Mouse (Mus musculus) CD4-positive, CD25-positive, alpha-beta regulatory T cell, adult 9 weeks (primary cell): ENCODE data around the gene Gprin1. TPM values are rescaled to one million over a fixed set of nuclear protein-coding genes. Genes with fewer than 3 reads are reported as not detected.

Experiments used
- polyA plus RNA-seq: library from polyadenylated mRNA; unstranded; fragments of 100-300 nt; shearing (Covaris generic); gene quantifications from one replicate; pipeline ENCODE4 v1.2.1, GENCODE M21; 2017

Gene Gprin1
- polyA plus RNA-seq, result not detected

DNA sequence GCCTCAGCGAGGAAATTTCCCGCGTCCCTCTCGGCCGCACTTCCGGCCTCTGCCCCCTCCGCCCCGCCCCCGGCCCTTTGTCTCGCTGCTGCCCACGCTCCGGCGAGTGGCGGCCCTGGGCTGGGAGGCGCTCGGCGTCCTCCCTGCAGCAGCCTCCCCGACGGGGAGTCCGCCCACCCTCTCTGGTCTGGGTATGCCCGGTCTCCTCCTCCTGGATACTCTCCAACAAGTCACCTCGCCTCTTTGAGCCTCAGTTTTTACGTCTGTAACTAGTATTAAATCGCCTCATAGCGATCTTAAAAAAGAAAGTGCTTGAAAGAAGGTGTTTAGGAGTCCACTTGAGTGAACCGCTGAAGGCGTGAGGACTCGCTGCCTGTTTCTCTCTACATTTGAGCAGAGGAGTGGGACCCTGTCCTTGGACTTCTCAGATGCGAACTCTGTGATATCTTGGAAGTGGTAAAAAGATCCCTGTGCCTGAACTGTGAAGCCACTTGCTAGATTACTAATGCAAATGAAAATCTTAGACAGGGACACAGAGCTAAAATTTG lies at the start of gene Gprin1:
Gene Gprin1, minus strand, starts transcription at position 11 of the 548 bp plus-strand sequence.

GRCm38 (mm10) chr13:54788740-54789560 lies 39.3 kb upstream of the Gprin1 start, which contains the start of gene Tspan17:
TSS of gene Tspan17 (plus strand) at chr13:54789377.

DNA sequence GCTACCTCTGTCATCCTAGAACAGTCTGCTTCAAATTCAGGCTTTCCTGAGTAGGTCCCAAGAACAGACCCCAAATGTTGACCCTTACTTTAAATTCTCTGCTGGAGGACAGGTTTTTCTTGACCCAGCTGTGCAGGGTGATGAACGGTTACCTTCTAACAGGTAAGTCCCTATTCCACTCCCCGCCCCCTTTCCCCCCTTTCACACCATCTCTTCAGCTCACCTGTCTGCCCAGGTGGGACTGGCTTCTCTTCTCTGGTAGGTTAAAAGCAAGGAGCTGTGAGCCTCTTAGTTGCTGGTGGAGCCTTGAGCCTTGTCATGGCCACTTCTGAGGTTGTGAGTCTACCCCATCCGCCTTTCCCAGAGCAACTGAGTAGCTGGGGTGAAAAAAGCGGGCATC lies 34.0 kb upstream of the Gprin1 start, which contains the start of gene Eif4e1b:
Gene Eif4e1b, plus strand, starts transcription at position 301 of the 400 bp plus-strand sequence.

DNA sequence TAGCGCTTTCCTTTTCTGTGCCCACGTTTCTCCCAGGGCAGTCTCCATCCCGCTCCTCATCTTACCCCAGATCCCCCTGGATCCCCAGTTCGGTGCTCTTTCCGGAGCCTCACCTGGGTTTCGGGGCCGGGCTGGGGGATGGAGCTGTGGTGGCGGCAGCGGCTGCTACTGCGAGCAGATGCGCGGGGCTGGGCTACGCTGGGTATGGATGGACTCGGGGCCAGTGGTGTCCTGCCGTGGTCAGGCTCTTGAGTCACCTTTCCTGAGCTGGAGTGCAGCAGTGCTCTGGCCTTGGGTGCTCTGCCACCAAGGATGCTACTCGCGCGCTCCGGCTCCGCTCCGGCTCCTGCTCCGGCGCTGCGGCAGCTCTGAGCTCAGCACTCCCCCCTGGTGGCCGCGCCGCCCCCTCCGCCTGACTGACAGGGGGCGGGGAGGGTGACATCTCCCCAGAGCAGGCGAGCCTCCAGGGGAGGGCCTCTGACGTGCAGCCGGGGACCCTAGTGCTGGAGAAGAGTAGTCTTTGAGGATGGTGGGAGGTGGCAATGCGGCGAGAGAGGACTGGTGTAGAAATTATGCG lies 16.6 kb upstream of the Gprin1 start, which contains the start of gene Sncb:
Gene Sncb, minus strand, starts transcription at position 404 of the 577 bp plus-strand sequence.

DNA sequence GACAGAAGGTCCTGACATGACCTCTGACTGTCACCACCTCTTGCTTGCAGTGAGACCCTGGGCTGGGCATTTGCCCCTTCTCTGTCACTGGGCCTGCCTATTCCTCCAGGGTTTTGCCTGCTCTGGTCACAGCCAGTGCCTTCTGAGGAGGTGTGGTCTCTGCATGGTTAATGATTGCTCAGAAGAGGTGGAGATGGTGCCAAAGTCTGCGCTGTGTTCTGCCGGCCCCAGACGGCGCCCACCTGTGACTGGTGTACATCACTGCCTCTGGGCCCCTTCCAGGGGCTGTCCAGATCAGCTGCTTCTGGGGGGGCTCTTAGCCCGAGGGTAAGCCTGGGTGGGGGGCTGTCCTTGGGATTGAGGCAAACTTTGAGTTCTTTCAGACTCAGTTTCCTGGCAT lies 48.4 kb downstream of the Gprin1 start, which contains the start of gene Cdhr2:
Gene Cdhr2, plus strand, starts transcription at position 219 of the 400 bp plus-strand sequence.

GRCm38 (mm10) chr13:54693558-54694347 lies 55.9 kb downstream of the Gprin1 start, which contains the start of gene Rnf44:
TSS of gene Rnf44 (minus strand) at chr13:54693907.

Other genes with a start within 250 kb of the Gprin1 start
- gene Simc1, start 246.1 kb downstream of the Gprin1 start, polyA plus RNA-seq, result 8.8 TPM
- 84.2 TPM for gene 4833439L19Rik, start 184.4 kb downstream of the Gprin1 start, polyA plus RNA-seq
- 6.6 TPM for gene Arl10, start 174.9 kb downstream of the Gprin1 start, polyA plus RNA-seq
- 62.6 TPM for gene Nop16, start 159.8 kb downstream of the Gprin1 start, polyA plus RNA-seq
- gene Higd2a, start 159.7 kb downstream of the Gprin1 start, polyA plus RNA-seq, result 215 TPM
- 36.6 TPM for gene Cltb, start 138.5 kb downstream of the Gprin1 start, polyA plus RNA-seq
- 105 TPM for gene Faf2, start 128.1 kb downstream of the Gprin1 start, polyA plus RNA-seq
- 45.2 TPM for gene Rnf44, start 56.0 kb downstream of the Gprin1 start, polyA plus RNA-seq
- not detected for gene Cdhr2, start 48.4 kb downstream of the Gprin1 start, polyA plus RNA-seq
- 0.81 TPM for gene Sncb, start 16.7 kb upstream of the Gprin1 start, polyA plus RNA-seq
- gene Eif4e1b, start 34.1 kb upstream of the Gprin1 start, polyA plus RNA-seq, result not detected
- gene Tspan17, start 39.5 kb upstream of the Gprin1 start, polyA plus RNA-seq, result 2.6 TPM
- gene Unc5a, start 199.5 kb upstream of the Gprin1 start, polyA plus RNA-seq, result 0.30 TPM